Mouse (Mus musculus) embryonic facial prominence, embryonic 15.5 days (tissue): ENCODE results near the gene Cct4. TPM values are rescaled to one million over a fixed set of nuclear protein-coding genes. Genes with fewer than 3 reads are reported as not detected.

Source experiments
- ATAC-seq: fragments of 200-750 bp; cut with Nextera tagmentation; 2 replicates; pipeline ENCODE4 v1.8.0; 2017; ENCODE audit warnings: low read depth, moderate TSS enrichment; ENCODE audit not compliant: insufficient number of reproducible peaks, low FRiP score, low TSS enrichment
- H3K27ac ChIP-seq: fragments of 300-500 bp; sonication (generic); replicated peaks from 2 replicates; pipeline ENCODE4 v1.5.1; 2015; ENCODE audit warnings: mild to moderate bottlenecking, inconsistent platforms
- H3K27me3 ChIP-seq: fragments of 300-500 bp; sonication (generic); 2 replicates; pipeline ENCODE4 v1.6.1; 2015; ENCODE audit warnings: inconsistent platforms
- H3K36me3 ChIP-seq: fragments of 300-500 bp; sonication (generic); 2 replicates; pipeline ENCODE4 v1.6.1; 2015; ENCODE audit warnings: mild to moderate bottlenecking, inconsistent platforms
- H3K4me1 ChIP-seq: fragments of 300-500 bp; sonication (generic); 2 replicates; pipeline ENCODE4 v1.6.1; 2015; ENCODE audit warnings: inconsistent platforms
- H3K4me2 ChIP-seq: fragments of 300-500 bp; sonication (generic); replicated peaks from 2 replicates; pipeline ENCODE4 v1.6.1; 2015; ENCODE audit warnings: mild to moderate bottlenecking, inconsistent platforms
- H3K4me3 ChIP-seq: fragments of 300-500 bp; sonication (generic); replicated peaks from 2 replicates; pipeline ENCODE4 v1.5.1; 2015; ENCODE audit warnings: mild to moderate bottlenecking, inconsistent platforms
- H3K9ac ChIP-seq: fragments of 300-500 bp; sonication (generic); 2 replicates; pipeline ENCODE4 v1.6.1; 2015; ENCODE audit warnings: inconsistent platforms
- H3K9me3 ChIP-seq: fragments of 300-500 bp; sonication (generic); replicated peaks from 2 replicates; pipeline ENCODE4 v1.6.1; 2016; ENCODE audit warnings: inconsistent platforms
- WGBS: fragments of 180-500 bp; shearing (Covaris S2); methylation state at CpG from one replicate; pipeline ENCODE4 v1.1.7; 2015; 5-methylcytosine and 5-hydroxymethylcytosine counted together
- polyA plus RNA-seq: library from polyadenylated mRNA; unstranded; fragments of >200 nt; fragmentation: Nextera tagmentation; extraction: Ambion mirVana; gene quantifications from 2 replicates; pipeline ENCODE4 v1.2.1, GENCODE M21; 2015

Cct4 gene
- polyA plus RNA-seq: 233 and 242 TPM in 2 replicates

- Histone ChIP-seq H3K9ac (peak within 1 kb of the TSS; percentile 88), H3K4me2 (peak within 1 kb of the TSS; percentile 83), H3K36me3 (peaks cover 17% of the 10 kb centered on the region), H3K27me3 (no peaks in the 10 kb centered on the region), H3K4me3 (peak within 1 kb of the TSS; percentile 79), H3K4me1 (peaks cover 11% of the 10 kb centered on the region), H3K27ac (peak within 1 kb of the TSS; percentile 93), H3K9me3 (no peaks in the 10 kb centered on the region)
- WGBS: under 1% methylated on average over 66 of the region's 66 CpGs
- peak; percentile 97 for ATAC-seq
These were observed at the start of gene Cct4 for GRCm38 (mm10) chr11:22990393-22991126. Cct4 (plus strand) TSS chr11:22990519.

- 91% methylated on average over 1 of the region's 1 CpGs for WGBS
- no peak for ATAC-seq
These were observed 41.2 kb upstream of the Cct4 start for GRCm38 (mm10) chr11:22949101-22949500.

GRCm38 (mm10) chr11:22950131-22950530 is 40.2 kb upstream of the Cct4 start:
- H3K9ac ChIP-seq: no peak overlapping the region
- no peak overlapping the region for H3K4me3 ChIP-seq
- no peak overlapping the region for H3K27ac ChIP-seq
- no peaks in the 10 kb centered on the region for H3K9me3 ChIP-seq
- no peaks in the 10 kb centered on the region for H3K27me3 ChIP-seq
- ATAC-seq: no peak
- H3K4me2 ChIP-seq: no peak overlapping the region
- no peaks in the 10 kb centered on the region; the same call in 1 of the 2 replicates for H3K36me3 ChIP-seq
- 90% methylated on average over 6 of the region's 6 CpGs for WGBS
- H3K4me1 ChIP-seq: no peaks in the 10 kb centered on the region

More at GRCm38 (mm10) chr11:22949101-22949500, 41.2 kb upstream of the Cct4 start:
- Histone ChIP-seq H3K9ac (no peak overlapping the region), H3K36me3 (no peaks in the 10 kb centered on the region; the same call in 1 of the 2 replicates), H3K27ac (no peak overlapping the region), H3K4me1 (no peaks in the 10 kb centered on the region), H3K4me2 (no peak overlapping the region), H3K9me3 (no peaks in the 10 kb centered on the region), H3K27me3 (no peaks in the 10 kb centered on the region), H3K4me3 (no peak overlapping the region)

GRCm38 (mm10) chr11:22952668-22953067 is 37.7 kb upstream of the Cct4 start:
- Histone ChIP-seq H3K4me2 (no peak overlapping the region), H3K27me3 (no peaks in the 10 kb centered on the region), H3K4me1 (no peaks in the 10 kb centered on the region), H3K36me3 (no peaks in the 10 kb centered on the region; the same call in 1 of the 2 replicates), H3K9ac (no peak overlapping the region), H3K4me3 (no peak overlapping the region), H3K9me3 (no peaks in the 10 kb centered on the region), H3K27ac (no peak overlapping the region)
- ATAC-seq: no peak
- 84% methylated on average over 7 of the region's 7 CpGs for WGBS

- no peaks in the 10 kb centered on the region; the same call in 1 of the 2 replicates for H3K36me3 ChIP-seq
- no peak overlapping the region for H3K4me3 ChIP-seq
- no peak for ATAC-seq
- 93% methylated on average over 6 of the region's 6 CpGs for WGBS
- no peaks in the 10 kb centered on the region for H3K9me3 ChIP-seq
- H3K4me2 ChIP-seq: no peak overlapping the region
- no peaks in the 10 kb centered on the region for H3K27me3 ChIP-seq
- H3K4me1 ChIP-seq: no peaks in the 10 kb centered on the region
- H3K9ac ChIP-seq: no peak overlapping the region
- H3K27ac ChIP-seq: no peak overlapping the region
These were observed 34.0 kb upstream of the Cct4 start for GRCm38 (mm10) chr11:22956346-22956745.

- Histone ChIP-seq H3K4me3 (no peak overlapping the region), H3K4me2 (no peak overlapping the region), H3K27me3 (no peaks in the 10 kb centered on the region), H3K9ac (no peak overlapping the region), H3K4me1 (no peaks in the 10 kb centered on the region), H3K36me3 (no peaks in the 10 kb centered on the region; the same call in 1 of the 2 replicates), H3K27ac (no peak overlapping the region), H3K9me3 (no peaks in the 10 kb centered on the region)
- 67% methylated on average over 4 of the region's 4 CpGs for WGBS
- ATAC-seq: no peak
These were observed 33.5 kb upstream of the Cct4 start for GRCm38 (mm10) chr11:22956830-22957229.

- ATAC-seq: no peak
These were observed 32.4 kb upstream of the Cct4 start for GRCm38 (mm10) chr11:22957791-22958374.

GRCm38 (mm10) chr11:22962101-22962500 is 28.2 kb upstream of the Cct4 start:
- 66% methylated on average over 1 of the region's 1 CpGs for WGBS
- Histone ChIP-seq H3K9ac (no peak overlapping the region), H3K4me1 (no peaks in the 10 kb centered on the region), H3K4me2 (no peak overlapping the region), H3K27ac (no peak overlapping the region), H3K4me3 (no peak overlapping the region), H3K27me3 (no peaks in the 10 kb centered on the region), H3K9me3 (0 out of 2 replicates have a peak, but pooled peaks cover 4% of the 10 kb centered on the region), H3K36me3 (peaks cover 5% of the 10 kb centered on the region)
- ATAC-seq: no peak

More at GRCm38 (mm10) chr11:22957791-22958374, 32.4 kb upstream of the Cct4 start:
- Histone ChIP-seq H3K36me3 (no peaks in the 10 kb centered on the region; the same call in 1 of the 2 replicates), H3K27ac (no peak overlapping the region), H3K9me3 (no peaks in the 10 kb centered on the region), H3K4me2 (no peak overlapping the region), H3K9ac (no peak overlapping the region), H3K4me1 (no peaks in the 10 kb centered on the region), H3K4me3 (no peak overlapping the region), H3K27me3 (no peaks in the 10 kb centered on the region)
- WGBS: 90% methylated on average over 4 of the region's 4 CpGs

- WGBS: 78% methylated on average over 4 of the region's 4 CpGs
- no peaks in the 10 kb centered on the region for H3K27me3 ChIP-seq
- ATAC-seq: no peak
- H3K4me3 ChIP-seq: no peak overlapping the region
- H3K27ac ChIP-seq: no peak overlapping the region
- no peaks in the 10 kb centered on the region for H3K4me1 ChIP-seq
- no peak overlapping the region for H3K9ac ChIP-seq
- H3K36me3 ChIP-seq: peaks cover 5% of the 10 kb centered on the region
- 0 out of 2 replicates have a peak, but pooled peaks cover 4% of the 10 kb centered on the region for H3K9me3 ChIP-seq
- no peak overlapping the region for H3K4me2 ChIP-seq
These were observed 25.9 kb upstream of the Cct4 start for GRCm38 (mm10) chr11:22964401-22964800.

- 57% methylated on average over 4 of the region's 4 CpGs for WGBS
- H3K27ac ChIP-seq: no peak overlapping the region
- no peaks in the 10 kb centered on the region for H3K27me3 ChIP-seq
- no peak overlapping the region for H3K4me2 ChIP-seq
- H3K4me1 ChIP-seq: no peaks in the 10 kb centered on the region
- 0 out of 2 replicates have a peak, but pooled peaks cover 4% of the 10 kb centered on the region for H3K9me3 ChIP-seq
- H3K4me3 ChIP-seq: no peak overlapping the region
- no peak overlapping the region for H3K9ac ChIP-seq
- peaks cover 5% of the 10 kb centered on the region for H3K36me3 ChIP-seq
- no peak for ATAC-seq
These were observed 24.8 kb upstream of the Cct4 start for GRCm38 (mm10) chr11:22965503-22965902.

GRCm38 (mm10) chr11:22969486-22969885 is 20.8 kb upstream of the Cct4 start:
- 53% methylated on average over 6 of the region's 6 CpGs for WGBS
- H3K27ac ChIP-seq: no peak overlapping the region
- H3K27me3 ChIP-seq: no peaks in the 10 kb centered on the region
- H3K36me3 ChIP-seq: peaks cover 21% of the 10 kb centered on the region
- no peak overlapping the region for H3K9ac ChIP-seq
- 0 out of 2 replicates have a peak, but pooled peaks cover 3% of the 10 kb centered on the region for H3K4me1 ChIP-seq
- H3K4me3 ChIP-seq: no peak overlapping the region
- peaks cover 16% of the 10 kb centered on the region; the same call in 1 of the 2 replicates for H3K9me3 ChIP-seq
- no peak overlapping the region for H3K4me2 ChIP-seq
- ATAC-seq: no peak
